Mouse (Mus musculus): ENCODE results near the gene Cyp1a2.

Cyp1a2 gene

GRCm38 (mm10) chr9:57646551-57647103 is 36.9 kb downstream of the Cyp1a2 start:
- DNase-seq (ENCODE audit: low spot score in 2 of 2), result no peak

GRCm38 (mm10) chr9:57644944-57645893 is 38.3 kb downstream of the Cyp1a2 start:
- DNase-seq (ENCODE audit: low spot score in 2 of 2), result peak; percentile 80 to 87

GRCm38 (mm10) chr9:57644442-57644943 is 39.0 kb downstream of the Cyp1a2 start:
- no peak for DNase-seq (ENCODE audit: low spot score in 2 of 2)

- DNase-seq (ENCODE audit: low spot score in 2 of 2), result no peak
Observed at GRCm38 (mm10) chr9:57643856-57644180, 39.7 kb downstream of the Cyp1a2 start.

GRCm38 (mm10) chr9:57643169-57643855 is 40.2 kb downstream of the Cyp1a2 start:
- DNase-seq (ENCODE audit: low spot score in 2 of 2), result no peak

GRCm38 (mm10) chr9:57641775-57642550 is 41.5 kb downstream of the Cyp1a2 start:
- no peak for DNase-seq (ENCODE audit: low spot score in 2 of 2)

GRCm38 (mm10) chr9:57641022-57641421 is 42.5 kb downstream of the Cyp1a2 start:
- DNase-seq (ENCODE audit: low spot score in 2 of 2), result no peak

GRCm38 (mm10) chr9:57640384-57640783 is 43.1 kb downstream of the Cyp1a2 start:
- DNase-seq (ENCODE audit: low spot score in 2 of 2), result peak in 1 of 2 experiments; percentile 41

- DNase-seq (ENCODE audit: low spot score in 2 of 2), result no peak
Observed at GRCm38 (mm10) chr9:57639661-57640328, 43.7 kb downstream of the Cyp1a2 start.

GRCm38 (mm10) chr9:57638651-57639459 is 44.6 kb downstream of the Cyp1a2 start:
- no peak for DNase-seq (ENCODE audit: low spot score in 2 of 2)

- DNase-seq (ENCODE audit: low spot score in 2 of 2), result no peak
Observed at GRCm38 (mm10) chr9:57637741-57638322, 45.7 kb downstream of the Cyp1a2 start.

- no peak for DNase-seq (ENCODE audit: low spot score in 2 of 2)
Observed at GRCm38 (mm10) chr9:57637272-57637671, 46.2 kb downstream of the Cyp1a2 start.

GRCm38 (mm10) chr9:57633481-57634024 is 50.0 kb downstream of the Cyp1a2 start:
- DNase-seq (ENCODE audit: low spot score in 2 of 2), result no peak

- DNase-seq (ENCODE audit: low spot score in 2 of 2), result peak; percentile 59 to 76
Observed at GRCm38 (mm10) chr9:57629118-57629874, 54.2 kb downstream of the Cyp1a2 start.

- DNase-seq (ENCODE audit: low spot score in 2 of 2), result no peak
Observed at GRCm38 (mm10) chr9:57628717-57629116, 54.8 kb downstream of the Cyp1a2 start.

- DNase-seq (ENCODE audit: low spot score in 2 of 2), result no peak
Observed at GRCm38 (mm10) chr9:57627892-57628291, 55.6 kb downstream of the Cyp1a2 start.

GRCm38 (mm10) chr9:57627191-57627590 is 56.3 kb downstream of the Cyp1a2 start:
- no peak for DNase-seq (ENCODE audit: low spot score in 2 of 2)
